Mouse (Mus musculus) midbrain, embryonic 16.5 days (tissue): ENCODE data around the gene Wasf3. TPM values are rescaled to one million over a fixed set of nuclear protein-coding genes. Genes with fewer than 3 reads are reported as not detected.
"Not testable (repeated sequence)": the region's sequence is repeated elsewhere in the genome, so short reads cannot be mapped to it uniquely, and the experiment has no call there.

Experiments
- ATAC-seq: fragments of 200-750 bp; cut with Nextera tagmentation; 2 replicates; pipeline ENCODE4 v1.8.0; 2017; ENCODE audit warnings: moderate TSS enrichment
- H3K27ac ChIP-seq: fragments of 300-500 bp; sonication (generic); 2 replicates; pipeline ENCODE4 v1.5.1; 2014; ENCODE audit warnings: mild to moderate bottlenecking, low read length, mixed read lengths
- H3K27me3 ChIP-seq: fragments of 300-500 bp; sonication (generic); 2 replicates; pipeline ENCODE4 v1.6.1; 2014; ENCODE audit warnings: low read depth, low read length, mixed read lengths; ENCODE audit not compliant: control insufficient read depth, insufficient read depth
- H3K36me3 ChIP-seq: fragments of 300-500 bp; sonication (generic); 2 replicates; pipeline ENCODE4 v1.6.1; 2014; ENCODE audit warnings: mild to moderate bottlenecking, low read length, moderate library complexity, mixed read lengths; ENCODE audit not compliant: control insufficient read depth, insufficient read depth
- H3K4me1 ChIP-seq: fragments of 300-500 bp; sonication (generic); 2 replicates; pipeline ENCODE4 v1.6.1; 2014; ENCODE audit warnings: mild to moderate bottlenecking, low read length, mixed read lengths; ENCODE audit not compliant: control insufficient read depth, insufficient read depth
- H3K4me2 ChIP-seq: fragments of 300-500 bp; sonication (generic); 2 replicates; pipeline ENCODE4 v1.6.1; 2014; ENCODE audit warnings: mild to moderate bottlenecking, low read length, mixed read lengths
- H3K4me3 ChIP-seq: fragments of 300-500 bp; sonication (generic); 2 replicates; pipeline ENCODE4 v1.5.1; 2014; ENCODE audit warnings: low read depth, mild to moderate bottlenecking, low read length, moderate library complexity, mixed read lengths
- H3K9ac ChIP-seq: fragments of 300-500 bp; sonication (generic); 2 replicates; pipeline ENCODE4 v1.6.1; 2014; ENCODE audit warnings: low read depth, low read length, mixed read lengths
- H3K9me3 ChIP-seq: fragments of 300-500 bp; sonication (generic); replicated peaks from 2 replicates; pipeline ENCODE4 v1.6.1; 2014; ENCODE audit warnings: mild to moderate bottlenecking, low read length, mixed read lengths; ENCODE audit not compliant: control insufficient read depth, poor library complexity, severe bottlenecking
- whole genome bisulfite sequencing: fragments of 180-500 bp; shearing (Covaris S2); extraction: QIAGEN DNeasy Blood & Tissue Kit; methylation state at CpG from one replicate; pipeline ENCODE4 v1.1.7; 2014; 5-methylcytosine and 5-hydroxymethylcytosine counted together
- polyA plus RNA-seq: library from polyadenylated mRNA; unstranded; fragments of >200 nt; fragmentation: Nextera tagmentation; extraction: Ambion mirVana; gene quantifications from 2 replicates; pipeline ENCODE4 v1.2.1, GENCODE M21; 2015

Wasf3 gene
- polyA plus RNA-seq, 1 experiment from 2014 or later, result 21.4 TPM

DNA sequence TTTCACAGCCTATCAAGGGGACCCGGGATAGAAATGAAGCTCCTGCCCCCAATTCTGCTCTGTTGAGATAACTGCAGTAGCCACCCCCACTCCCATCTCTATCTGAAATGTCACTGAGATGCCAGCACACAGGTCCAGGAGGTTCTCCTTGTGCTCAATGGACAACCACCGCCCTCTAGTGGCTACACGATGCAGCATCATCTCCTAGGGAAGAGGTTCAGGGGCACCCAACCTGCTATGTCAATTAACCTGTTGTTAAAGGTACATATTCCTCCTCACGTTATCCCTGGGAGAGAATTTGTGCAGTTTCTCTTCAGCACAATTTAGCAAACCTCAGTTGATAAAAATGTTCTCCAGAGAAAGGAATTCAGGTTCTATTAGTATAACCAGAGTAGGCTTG is 94.8 kb downstream of the Wasf3 start:
- ATAC-seq, H3K9me3 ChIP-seq, H3K4me1 ChIP-seq, H3K4me3 ChIP-seq, H3K9ac ChIP-seq, H3K4me2 ChIP-seq, H3K36me3 ChIP-seq, H3K27ac ChIP-seq, H3K27me3 ChIP-seq: not testable (repeated sequence)
- 13% methylated on average over 4 of the region's 4 CpGs for WGBS

DNA sequence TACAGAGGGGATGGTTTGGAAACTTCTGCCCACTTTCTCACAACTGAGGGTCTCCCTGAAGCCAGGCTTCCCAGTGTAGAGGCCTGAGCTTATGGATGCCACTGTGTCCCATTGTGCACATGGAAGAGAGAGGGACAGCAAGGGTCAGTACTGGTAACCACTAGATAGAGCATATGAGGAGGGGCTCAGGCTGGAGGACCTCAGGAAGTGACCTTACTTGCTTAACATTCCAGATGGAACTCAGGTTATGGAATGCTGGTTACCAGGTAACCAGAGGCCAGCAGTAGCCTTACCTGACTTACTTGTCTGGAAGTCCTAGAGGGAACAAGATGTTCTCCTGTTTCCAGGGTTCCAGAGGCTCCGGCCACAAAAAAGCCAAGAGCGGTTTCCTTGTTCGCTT is 96.9 kb downstream of the Wasf3 start, which contains the start of gene Gm6408:
Gene Gm6408, plus strand, starts transcription at position 301 of the 400 bp plus-strand sequence.
- not testable (repeated sequence) for H3K9ac ChIP-seq, H3K27me3 ChIP-seq, H3K36me3 ChIP-seq, H3K27ac ChIP-seq, H3K9me3 ChIP-seq, ATAC-seq, H3K4me3 ChIP-seq, H3K4me2 ChIP-seq, H3K4me1 ChIP-seq
- no CpG with 5 or more reads among the region's 3 CpGs for WGBS

DNA sequence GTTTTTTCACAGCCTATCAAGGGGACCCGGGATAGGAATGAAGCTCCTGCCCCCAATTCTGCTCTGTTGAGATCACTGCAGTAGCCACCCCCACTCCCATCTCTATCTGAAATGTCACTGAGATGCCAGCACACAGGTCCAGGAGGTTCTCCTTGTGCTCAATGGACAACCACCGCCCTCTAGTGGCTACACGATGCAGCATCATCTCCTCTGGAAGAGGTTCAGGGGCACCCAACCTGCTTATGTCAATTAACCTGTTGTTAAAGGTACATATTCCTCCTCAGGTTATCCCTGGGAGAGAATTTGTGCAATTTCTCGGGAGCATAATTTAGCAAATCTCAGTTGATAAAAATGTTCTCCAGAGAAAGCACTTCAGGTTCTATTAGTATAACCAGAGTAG is 104.2 kb downstream of the Wasf3 start:
- H3K4me2 ChIP-seq, H3K9ac ChIP-seq, H3K27ac ChIP-seq, H3K4me1 ChIP-seq, H3K4me3 ChIP-seq, H3K27me3 ChIP-seq, H3K9me3 ChIP-seq, ATAC-seq, H3K36me3 ChIP-seq: not testable (repeated sequence)
- 12% methylated on average over 3 of the region's 4 CpGs for WGBS

DNA sequence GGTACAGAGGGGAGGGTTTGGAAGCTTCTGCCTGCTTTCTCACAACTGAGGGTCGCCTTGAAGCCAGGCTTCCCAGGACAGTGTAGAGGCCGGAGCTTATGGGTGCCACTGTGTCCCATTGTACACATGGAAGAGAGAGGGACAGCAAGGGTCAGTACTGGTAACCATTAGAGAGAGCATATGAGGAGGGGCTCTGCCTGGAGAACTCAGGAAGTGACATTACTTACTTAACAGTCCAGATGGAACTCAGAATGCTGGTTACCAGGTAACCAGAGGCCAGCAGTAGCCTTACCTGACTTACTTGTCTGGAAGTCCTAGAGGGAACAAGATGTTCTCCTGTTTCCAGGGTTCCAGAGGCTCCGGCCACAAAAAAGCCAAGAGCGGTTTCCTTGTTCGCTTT is 106.3 kb downstream of the Wasf3 start, which contains the start of gene Gm6370:
Gene Gm6370, plus strand, starts transcription at position 301 of the 400 bp plus-strand sequence.
- not testable (repeated sequence) for H3K27ac ChIP-seq, H3K4me2 ChIP-seq, H3K9me3 ChIP-seq, H3K36me3 ChIP-seq, H3K9ac ChIP-seq, H3K4me1 ChIP-seq, H3K4me3 ChIP-seq, ATAC-seq, H3K27me3 ChIP-seq
- no CpG with 5 or more reads among the region's 5 CpGs for WGBS

DNA sequence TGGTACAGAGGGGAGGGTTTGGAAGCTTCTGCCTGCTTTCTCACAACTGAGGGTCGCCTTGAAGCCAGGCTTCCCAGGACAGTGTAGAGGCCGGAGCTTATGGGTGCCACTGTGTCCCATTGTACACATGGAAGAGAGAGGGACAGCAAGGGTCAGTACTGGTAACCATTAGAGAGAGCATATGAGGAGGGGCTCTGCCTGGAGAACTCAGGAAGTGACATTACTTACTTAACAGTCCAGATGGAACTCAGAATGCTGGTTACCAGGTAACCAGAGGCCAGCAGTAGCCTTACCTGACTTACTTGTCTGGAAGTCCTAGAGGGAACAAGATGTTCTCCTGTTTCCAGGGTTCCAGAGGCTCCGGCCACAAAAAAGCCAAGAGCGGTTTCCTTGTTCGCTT is 117.3 kb downstream of the Wasf3 start, which contains the start of gene 4930449I24Rik:
Gene 4930449I24Rik, plus strand, starts transcription at position 301 of the 400 bp plus-strand sequence.
- not testable (repeated sequence) for H3K4me1 ChIP-seq, H3K4me3 ChIP-seq
- WGBS, result no CpG with 5 or more reads among the region's 5 CpGs

DNA sequence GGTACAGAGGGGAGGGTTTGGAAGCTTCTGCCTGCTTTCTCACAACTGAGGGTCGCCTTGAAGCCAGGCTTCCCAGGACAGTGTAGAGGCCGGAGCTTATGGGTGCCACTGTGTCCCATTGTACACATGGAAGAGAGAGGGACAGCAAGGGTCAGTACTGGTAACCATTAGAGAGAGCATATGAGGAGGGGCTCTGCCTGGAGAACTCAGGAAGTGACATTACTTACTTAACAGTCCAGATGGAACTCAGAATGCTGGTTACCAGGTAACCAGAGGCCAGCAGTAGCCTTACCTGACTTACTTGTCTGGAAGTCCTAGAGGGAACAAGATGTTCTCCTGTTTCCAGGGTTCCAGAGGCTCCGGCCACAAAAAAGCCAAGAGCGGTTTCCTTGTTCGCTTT is 129.0 kb downstream of the Wasf3 start, which contains the start of gene Gm3402:
Gene Gm3402, plus strand, starts transcription at position 301 of the 400 bp plus-strand sequence.
- not testable (repeated sequence) for H3K27ac ChIP-seq, H3K4me1 ChIP-seq, H3K4me2 ChIP-seq, ATAC-seq, H3K36me3 ChIP-seq, H3K4me3 ChIP-seq, H3K9ac ChIP-seq, H3K9me3 ChIP-seq, H3K27me3 ChIP-seq
- WGBS, result no CpG with 5 or more reads among the region's 5 CpGs

More for the DNA sequence above, 117.3 kb downstream of the Wasf3 start, which contains the start of gene 4930449I24Rik:
- H3K27me3 ChIP-seq, H3K9me3 ChIP-seq, H3K36me3 ChIP-seq, H3K4me2 ChIP-seq, H3K27ac ChIP-seq, H3K9ac ChIP-seq, ATAC-seq: not testable (repeated sequence)

Other genes with a start within 250 kb of the Wasf3 start
- not detected in 2 replicates for gene Gm5565, start 224.4 kb upstream of the Wasf3 start, polyA plus RNA-seq
- gene Gm6309, start 214.3 kb upstream of the Wasf3 start, polyA plus RNA-seq, result not detected in 2 replicates
- gene 1700001J03Rik, start 199.7 kb upstream of the Wasf3 start, polyA plus RNA-seq, result not detected in 2 replicates
- gene Rnf6, start 163.4 kb upstream of the Wasf3 start, polyA plus RNA-seq, result 31.4 and 32.9 TPM in 2 replicates
- 17.5 and 22.5 TPM in 2 replicates for gene Cdk8, start 153.8 kb upstream of the Wasf3 start, polyA plus RNA-seq
- not detected in 2 replicates for gene Gm6408, start 97.0 kb downstream of the Wasf3 start, polyA plus RNA-seq
- not detected in 2 replicates for gene Gm6370, start 106.4 kb downstream of the Wasf3 start, polyA plus RNA-seq
- not detected in 2 replicates for gene 4930449I24Rik, start 117.4 kb downstream of the Wasf3 start, polyA plus RNA-seq
- not detected in 2 replicates for gene Gm3402, start 129.1 kb downstream of the Wasf3 start, polyA plus RNA-seq
- not detected in 2 replicates for gene Gm3404, start 140.8 kb downstream of the Wasf3 start, polyA plus RNA-seq
- gene Gm3409, start 152.7 kb downstream of the Wasf3 start, polyA plus RNA-seq, result not detected in 2 replicates
- not detected in 2 replicates for gene Gm3415, start 171.2 kb downstream of the Wasf3 start, polyA plus RNA-seq
- gene Gpr12, start 200.3 kb downstream of the Wasf3 start, polyA plus RNA-seq, result 32.0 and 36.8 TPM in 2 replicates